Mouse (Mus musculus): Measurements from ENCODE around the gene Ccdc63. TPM values are rescaled to one million over a fixed set of nuclear protein-coding genes. Genes with fewer than 3 reads are reported as not detected.
"Not testable (repeated sequence)": the region's sequence is repeated elsewhere in the genome, so short reads cannot be mapped to it uniquely, and the experiment has no call there.

The Ccdc63 gene
- polyA plus RNA-seq, 1 experiment from 2014 or later = 1.1 TPM

DNA sequence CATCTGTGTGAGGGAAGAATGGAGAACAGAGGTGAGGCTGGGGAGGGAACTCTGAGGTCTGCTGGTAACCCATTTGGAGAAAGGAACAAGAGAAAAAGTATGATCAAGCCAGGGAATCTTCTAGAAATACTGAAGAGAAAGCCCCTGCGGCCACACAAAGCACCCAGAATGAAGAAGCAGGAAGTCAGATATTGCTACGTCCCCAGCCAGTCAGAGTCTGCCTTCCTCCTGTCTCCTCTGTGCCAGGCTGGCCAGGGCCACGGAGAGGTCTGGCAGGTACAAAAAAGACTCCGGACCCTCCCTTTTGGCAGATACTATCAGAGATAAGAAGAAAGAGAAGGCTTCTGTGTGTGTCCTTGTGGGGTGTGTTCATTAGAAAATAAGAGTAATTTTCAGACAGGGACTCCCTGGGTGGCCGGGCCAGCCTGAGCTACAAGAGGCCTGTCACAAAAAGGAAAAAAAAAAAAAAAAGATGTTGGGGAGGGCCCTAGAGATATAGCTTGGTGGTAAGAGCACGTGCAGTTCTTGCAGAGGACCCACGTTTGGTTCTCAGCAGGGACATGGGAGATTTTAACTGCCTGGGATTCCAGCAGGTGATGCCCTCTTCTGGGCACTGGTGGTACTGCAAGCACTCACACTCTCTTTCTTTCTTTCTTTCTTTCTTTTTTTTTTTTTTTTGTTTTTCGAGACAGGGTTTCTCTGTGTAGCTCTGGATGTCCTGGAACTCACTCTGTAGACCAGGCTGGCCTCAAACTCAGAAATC is 1.8 kb upstream of the Ccdc63 start:
- 46% methylated on average over 7 of the region's 8 CpGs for WGBS (ENCODE audit: missing documents)
- Histone ChIP-seq H3K4me3 (ENCODE audit: inconsistent target) (no peak overlapping the region), H3K27ac (no peak overlapping the region), H3K79me2 (ENCODE audit: inconsistent target) (peaks cover 8% of the 10 kb centered on the region; the same call in 1 of the 2 replicates), H3K36me3 (ENCODE audit: inconsistent target) (no peaks in the 10 kb centered on the region)

DNA sequence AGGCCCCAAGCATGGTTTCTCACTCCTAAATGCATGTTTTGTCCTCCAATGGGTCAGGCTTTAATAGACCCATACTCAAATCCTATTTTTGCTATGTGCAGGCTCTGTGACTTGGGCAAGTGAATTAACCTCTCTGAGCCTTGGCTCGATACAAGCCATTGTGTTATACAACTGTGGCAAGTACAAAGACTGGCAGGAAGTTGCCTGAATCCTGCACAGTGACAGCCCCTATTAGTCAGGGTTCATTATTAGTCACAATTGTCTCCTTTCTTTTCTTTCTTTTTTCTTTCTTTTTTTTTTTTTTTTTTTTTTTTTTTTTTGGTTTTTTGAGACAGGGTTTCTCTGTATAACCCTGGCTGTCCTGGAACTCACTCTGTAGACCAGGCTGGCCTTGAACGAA is 852 bp downstream of the Ccdc63 start:
- H3K79me2 ChIP-seq (ENCODE audit: inconsistent target); H3K36me3 ChIP-seq (ENCODE audit: inconsistent target); H3K4me3 ChIP-seq (ENCODE audit: inconsistent target); H3K27ac ChIP-seq: not testable (repeated sequence)
- WGBS (ENCODE audit: missing documents) = 94% methylated on average over 2 of the region's 2 CpGs

DNA sequence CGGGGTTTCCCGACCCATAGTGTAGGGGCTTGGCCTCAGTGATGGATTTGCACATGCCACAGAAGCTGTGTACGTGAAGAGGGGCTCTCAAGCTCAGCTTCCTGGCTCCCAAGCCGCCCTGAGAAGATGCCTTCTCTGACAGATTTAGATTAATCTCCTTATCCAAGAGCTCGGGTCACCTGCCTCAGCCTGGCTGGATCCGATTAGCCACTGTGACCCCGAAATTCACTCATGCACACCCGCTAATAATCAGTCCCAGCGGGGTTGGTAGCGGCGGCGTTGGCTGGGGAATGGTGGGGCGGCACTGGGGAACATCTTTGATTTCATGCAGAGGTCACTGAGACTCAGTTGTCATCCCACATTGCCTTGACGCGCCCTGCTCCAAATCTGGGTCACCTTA is 1.8 kb downstream of the Ccdc63 start:
- WGBS (ENCODE audit: missing documents) = 88% methylated on average over 15 of the region's 15 CpGs
- Histone ChIP-seq H3K36me3 (ENCODE audit: inconsistent target) (no peaks in the 10 kb centered on the region), H3K79me2 (ENCODE audit: inconsistent target) (peaks cover 6% of the 10 kb centered on the region; the same call in 1 of the 2 replicates), H3K4me3 (ENCODE audit: inconsistent target) (no peak overlapping the region), H3K27ac (no peak overlapping the region)

- no peak overlapping the region for H3K4me3 ChIP-seq (ENCODE audit: inconsistent target)
These were observed 3.9 kb downstream of the Ccdc63 start for GRCm38 (mm10) chr5:122136508-122137408.

GRCm38 (mm10) chr5:122135290-122135882 is 5.2 kb downstream of the Ccdc63 start:
- 95% methylated on average over 3 of the region's 3 CpGs for WGBS (ENCODE audit: missing documents)
- H3K27ac ChIP-seq = no peak overlapping the region
- no peaks in the 10 kb centered on the region for H3K36me3 ChIP-seq (ENCODE audit: inconsistent target)
- H3K79me2 ChIP-seq (ENCODE audit: inconsistent target) = no peaks in the 10 kb centered on the region
- H3K4me3 ChIP-seq (ENCODE audit: inconsistent target) = no peak overlapping the region

More at GRCm38 (mm10) chr5:122136508-122137408, 3.9 kb downstream of the Ccdc63 start:
- H3K36me3 ChIP-seq (ENCODE audit: inconsistent target) = no peaks in the 10 kb centered on the region
- no peak overlapping the region for H3K27ac ChIP-seq
- H3K79me2 ChIP-seq (ENCODE audit: inconsistent target) = no peaks in the 10 kb centered on the region
- WGBS (ENCODE audit: missing documents) = 97% methylated on average over 13 of the region's 14 CpGs

DNA sequence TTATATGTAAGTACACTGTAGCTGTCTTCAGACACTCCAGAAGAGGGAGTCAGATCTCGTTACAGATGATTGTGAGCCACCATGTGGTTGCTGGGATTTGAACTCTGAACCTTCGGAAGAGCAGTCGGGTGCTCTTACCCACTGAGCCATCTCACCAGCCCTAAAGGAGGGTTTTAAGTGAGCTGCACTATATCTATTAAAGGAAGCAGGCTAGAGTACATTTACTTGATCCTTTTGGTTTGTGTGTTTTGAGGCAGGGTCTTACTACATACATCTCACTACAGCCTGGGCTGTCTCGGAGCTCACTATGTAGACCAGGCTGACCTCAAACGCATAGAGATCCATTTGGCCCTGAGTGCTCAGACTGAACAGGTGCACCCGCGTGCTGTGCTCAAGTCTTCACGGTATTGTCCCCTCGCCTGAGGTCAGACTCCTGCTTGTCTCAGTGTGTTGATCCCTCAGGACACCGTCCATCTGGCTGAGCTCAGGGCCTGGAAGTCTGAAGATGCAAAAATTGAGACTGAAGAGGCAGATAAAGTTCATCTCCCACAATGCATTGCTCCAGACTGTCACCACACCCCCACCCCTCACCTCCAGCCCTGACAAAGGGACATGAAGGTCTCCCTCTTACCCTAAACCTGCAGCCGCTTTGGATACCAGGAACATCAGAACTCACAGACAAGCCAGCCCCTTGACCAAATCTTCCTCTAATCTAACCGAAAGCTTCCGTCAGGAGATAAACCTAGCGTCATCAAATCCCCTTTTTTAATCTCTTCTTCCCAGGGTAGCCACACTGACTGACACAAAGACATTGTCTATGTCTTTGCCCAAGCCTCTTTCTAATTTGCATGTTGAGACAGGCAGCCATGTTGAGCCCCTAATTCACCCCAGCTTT is 6.0 kb downstream of the Ccdc63 start:
- Histone ChIP-seq H3K36me3 (ENCODE audit: inconsistent target) (no peaks in the 10 kb centered on the region), H3K4me3 (ENCODE audit: inconsistent target) (no peak overlapping the region), H3K27ac (no peak overlapping the region), H3K79me2 (ENCODE audit: inconsistent target) (no peaks in the 10 kb centered on the region)
- 96% methylated on average over 12 of the region's 14 CpGs for WGBS (ENCODE audit: missing documents)

GRCm38 (mm10) chr5:122133050-122133389 is 7.6 kb downstream of the Ccdc63 start:
- 75% methylated on average over 9 of the region's 9 CpGs for WGBS (ENCODE audit: missing documents)
- Histone ChIP-seq H3K79me2 (ENCODE audit: inconsistent target) (no peaks in the 10 kb centered on the region), H3K4me3 (ENCODE audit: inconsistent target) (no peak overlapping the region), H3K36me3 (ENCODE audit: inconsistent target) (no peaks in the 10 kb centered on the region), H3K27ac (no peak overlapping the region)

- Histone ChIP-seq H3K4me3 (ENCODE audit: inconsistent target) (peak overlapping the region; percentile 29), H3K79me2 (ENCODE audit: inconsistent target) (no peaks in the 10 kb centered on the region), H3K27ac (no peak overlapping the region), H3K36me3 (ENCODE audit: inconsistent target) (no peaks in the 10 kb centered on the region)
- 31% methylated on average over 24 of the region's 26 CpGs for WGBS (ENCODE audit: missing documents)
These were observed 8.2 kb downstream of the Ccdc63 start for GRCm38 (mm10) chr5:122132167-122133049.

- whole genome bisulfite sequencing (ENCODE audit: missing documents) = 1% methylated on average over 34 of the region's 34 CpGs
- H3K4me3 ChIP-seq (ENCODE audit: inconsistent target) = peak overlapping the region; percentile 29
- H3K27ac ChIP-seq = peak overlapping the region; percentile 29
- no peaks in the 10 kb centered on the region for H3K36me3 ChIP-seq (ENCODE audit: inconsistent target)
- H3K79me2 ChIP-seq (ENCODE audit: inconsistent target) = no peaks in the 10 kb centered on the region
These were observed 9.3 kb downstream of the Ccdc63 start for GRCm38 (mm10) chr5:122131076-122132051.

GRCm38 (mm10) chr5:122130341-122130998 is 10.2 kb downstream of the Ccdc63 start:
- Histone ChIP-seq H3K79me2 (ENCODE audit: inconsistent target) (no peaks in the 10 kb centered on the region), H3K4me3 (ENCODE audit: inconsistent target) (no peak overlapping the region), H3K27ac (no peak overlapping the region), H3K36me3 (ENCODE audit: inconsistent target) (no peaks in the 10 kb centered on the region)
- 53% methylated on average over 11 of the region's 11 CpGs for WGBS (ENCODE audit: missing documents)

- H3K27ac ChIP-seq = no peak overlapping the region
- H3K4me3 ChIP-seq (ENCODE audit: inconsistent target) = no peak overlapping the region
- H3K79me2 ChIP-seq (ENCODE audit: inconsistent target) = no peaks in the 10 kb centered on the region
- 38% methylated on average over 16 of the region's 16 CpGs for WGBS (ENCODE audit: missing documents)
- no peaks in the 10 kb centered on the region for H3K36me3 ChIP-seq (ENCODE audit: inconsistent target)
These were observed 11.5 kb downstream of the Ccdc63 start for GRCm38 (mm10) chr5:122129068-122129655.

Data from macrophage (primary cell).